Mouse (Mus musculus) 416B (cell line): ENCODE measurements at regions not wholly inside any gene's neighbourhood (a gene's known extent, or its start where the extent isn't known, plus 50 kb on each side); places are given as distances from the start of the nearest gene placed in this dataset.

Experiments used
- DNase-seq: peaks from one replicate; pipeline ENCODE4 v3.0.0; 2011; ENCODE audit warnings: low read depth

DNA sequence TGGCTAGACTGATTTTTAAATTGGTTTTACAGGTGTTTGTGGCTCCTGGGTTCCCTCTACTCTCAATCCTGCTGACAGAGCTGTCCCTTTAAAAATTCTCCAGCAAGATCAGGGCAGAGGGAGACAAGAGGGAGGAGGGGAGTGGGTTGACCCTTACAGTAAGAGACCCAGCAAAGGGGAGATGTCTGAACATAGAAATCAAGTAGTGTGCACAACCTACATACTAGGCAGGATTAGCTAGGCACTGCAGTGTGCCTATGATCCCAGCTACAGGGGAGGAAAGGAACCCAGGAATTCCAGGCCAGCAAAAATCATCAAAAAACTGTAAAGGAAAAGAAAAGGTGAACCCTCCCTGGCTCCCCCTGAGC, 113.2 kb upstream of the Thy1 start:
- no peak for DNase-seq

- no peak for DNase-seq
Measured at GRCm38 (mm10) chr9:43930476-43930875, 112.7 kb upstream of the Thy1 start.

- DNase-seq, result no peak
Measured at GRCm38 (mm10) chr9:43934012-43934690, 109.0 kb upstream of the Thy1 start.

- DNase-seq, result no peak
Measured at GRCm38 (mm10) chr9:43934691-43935064, 108.5 kb upstream of the Thy1 start.

DNA sequence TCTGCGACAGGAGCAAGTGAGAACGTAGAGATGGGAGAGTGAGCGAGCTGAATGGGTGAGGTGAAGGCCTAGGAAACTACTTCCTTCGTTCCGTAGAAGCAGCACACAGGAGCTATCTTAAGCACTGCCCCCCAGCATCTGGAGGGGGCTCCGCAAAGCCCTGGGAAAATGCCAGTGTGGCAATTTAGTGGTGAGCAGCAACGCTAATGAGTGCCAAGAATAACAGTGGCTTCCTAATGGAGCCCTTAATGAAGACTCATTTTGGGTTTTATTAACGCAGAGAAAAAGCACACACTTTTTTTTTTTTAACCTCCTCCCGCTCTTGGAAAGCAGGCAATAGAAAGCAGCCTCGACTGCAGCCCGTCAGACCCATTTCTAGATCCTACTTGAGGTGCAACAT, 103.8 kb upstream of the Thy1 start:
- DNase-seq, result no peak

GRCm38 (mm10) chr9:43942147-43942546, 101.0 kb upstream of the Thy1 start:
- DNase-seq, result no peak

GRCm38 (mm10) chr9:43943522-43943921, 99.7 kb upstream of the Thy1 start:
- DNase-seq, result no peak

DNA sequence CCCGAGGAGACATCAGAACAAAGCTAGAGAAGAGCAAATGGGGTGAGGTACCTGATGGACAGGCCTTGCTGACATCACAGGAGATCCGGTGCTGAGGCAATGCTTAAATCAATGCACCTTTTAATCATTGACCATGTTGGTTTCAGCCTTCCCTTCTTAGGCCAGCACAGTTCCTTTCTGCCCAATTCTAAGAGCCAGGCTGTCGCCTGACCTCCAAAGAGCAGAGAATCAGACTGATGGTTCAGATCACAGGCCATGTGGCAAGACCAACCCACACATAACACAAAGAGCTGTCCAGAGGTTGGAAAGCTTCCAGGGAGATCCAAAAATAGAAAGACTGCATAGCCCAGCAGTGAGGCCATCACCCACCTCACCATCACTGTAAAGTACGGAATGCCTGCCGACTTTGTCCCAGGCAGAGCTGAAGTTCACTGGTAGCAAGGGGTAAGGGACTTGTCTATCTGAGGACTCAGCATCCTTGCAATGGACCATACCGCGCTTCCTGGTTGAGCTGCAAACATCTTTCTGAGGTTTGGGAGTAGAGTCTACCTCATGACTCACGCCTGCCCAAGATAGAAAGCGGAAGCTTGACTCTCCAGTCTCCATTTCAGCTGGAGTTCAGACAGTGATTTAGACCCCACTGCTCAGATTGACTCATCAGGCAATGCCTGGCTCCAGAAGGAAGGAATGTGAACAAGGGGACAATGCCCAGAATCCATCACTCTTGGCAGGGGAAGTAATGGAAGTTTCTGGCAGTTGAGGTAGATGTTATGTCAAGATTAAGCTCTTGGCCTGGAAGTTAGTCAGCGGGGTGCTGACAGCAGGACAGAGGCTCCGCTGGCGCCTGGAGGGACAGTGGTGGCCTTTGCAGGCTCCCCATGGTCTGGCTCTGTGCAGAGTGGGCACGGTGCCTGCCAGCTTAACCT, 98.1 kb upstream of the Thy1 start:
- DNase-seq, result peak; percentile 11

GRCm38 (mm10) chr9:43945997-43946649, 97.1 kb upstream of the Thy1 start:
- DNase-seq, result no peak

GRCm38 (mm10) chr9:43947089-43947488, 96.1 kb upstream of the Thy1 start:
- DNase-seq, result no peak

- no peak for DNase-seq
Measured at GRCm38 (mm10) chr9:43947490-43948150, 95.6 kb upstream of the Thy1 start.

GRCm38 (mm10) chr9:43953128-43953527, 90.1 kb upstream of the Thy1 start:
- DNase-seq, result no peak

DNA sequence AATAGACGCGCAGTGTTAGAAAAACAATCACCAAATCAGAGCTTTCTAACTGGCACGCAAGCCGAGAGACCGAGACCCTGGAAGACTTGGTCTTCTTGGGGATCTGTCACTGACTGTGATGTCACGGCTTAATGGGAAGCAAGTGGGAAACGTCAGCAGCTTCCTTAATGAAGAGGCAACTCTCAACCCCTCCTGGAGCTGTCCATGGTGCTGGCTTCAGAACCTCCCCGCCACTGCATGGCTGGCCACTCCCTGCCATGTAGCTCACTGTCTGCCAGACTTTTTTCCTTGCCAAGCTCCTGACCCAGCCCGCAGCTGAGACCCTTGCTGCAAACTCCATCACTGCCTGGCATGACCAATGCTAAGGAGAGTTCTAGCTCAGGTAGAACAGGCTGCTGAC, 83.6 kb upstream of the Thy1 start:
- DNase-seq, result peak; percentile 34

DNA sequence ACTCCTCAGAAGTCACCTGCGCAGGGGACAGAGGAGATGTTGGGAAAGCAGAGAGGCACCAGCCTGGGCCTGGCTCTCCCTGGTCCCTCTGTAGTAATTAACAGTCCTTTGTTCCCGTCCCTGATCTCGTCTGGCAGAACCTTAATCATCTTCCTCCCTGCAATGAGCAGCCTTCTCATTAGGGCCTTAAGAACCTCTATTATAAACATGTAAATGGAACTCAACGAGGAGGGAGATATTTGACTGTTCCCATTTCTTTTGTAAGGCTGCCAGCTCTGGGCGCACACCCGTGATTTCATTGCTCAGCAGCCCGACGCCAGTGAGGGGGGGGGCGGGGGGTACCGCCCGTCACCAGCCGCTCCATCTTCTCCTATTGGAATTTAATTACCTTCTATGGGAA, 81.8 kb upstream of the Thy1 start:
- no peak for DNase-seq

- DNase-seq, result no peak
Measured at GRCm38 (mm10) chr9:43965171-43965570, 78.0 kb upstream of the Thy1 start.

- no peak for DNase-seq
Measured at GRCm38 (mm10) chr9:43965811-43966210, 77.4 kb upstream of the Thy1 start.

GRCm38 (mm10) chr9:43970043-43970795, 73.0 kb upstream of the Thy1 start:
- no peak for DNase-seq

DNA sequence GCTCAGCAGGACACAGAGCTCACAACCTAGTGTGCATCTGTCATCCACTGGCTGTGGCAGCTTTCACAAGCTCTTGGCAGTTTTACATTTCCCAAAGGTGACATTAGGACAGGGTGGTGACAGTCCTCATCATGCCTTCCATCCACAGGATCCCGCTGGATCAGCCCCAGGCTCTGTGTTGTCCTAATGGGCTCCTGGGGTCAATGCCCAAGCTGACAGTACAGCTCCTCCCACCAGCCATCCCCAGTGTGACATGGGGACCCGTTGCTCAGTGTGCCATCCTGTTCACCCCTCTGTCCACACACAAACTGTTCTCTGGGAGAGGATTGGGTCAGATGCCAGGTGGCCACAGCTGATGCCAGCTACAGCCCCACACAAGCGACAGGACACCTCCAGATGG, 72.3 kb upstream of the Thy1 start:
- no peak for DNase-seq

DNA sequence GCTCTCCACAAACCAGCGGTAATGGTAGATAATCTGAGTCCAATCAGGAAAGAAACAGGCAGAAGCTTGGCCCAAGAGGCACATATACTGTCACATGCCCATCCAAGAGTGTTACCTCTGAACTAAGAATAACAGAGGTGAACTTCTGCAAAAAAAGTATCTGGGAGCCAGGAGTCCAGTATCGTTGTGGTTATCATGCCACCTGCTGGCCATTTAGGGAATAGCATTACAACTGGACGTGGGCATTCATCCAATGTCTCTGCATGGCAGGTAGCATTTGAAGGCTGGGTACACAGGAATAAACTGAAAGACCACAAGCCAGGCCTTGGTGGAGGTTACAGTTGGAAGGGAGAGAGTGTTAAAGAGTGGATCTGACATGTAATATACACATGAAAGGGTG, 70.9 kb upstream of the Thy1 start:
- peak; percentile 56 for DNase-seq

- DNase-seq, result peak; percentile 23
Measured at GRCm38 (mm10) chr9:43975405-43975804, 67.8 kb upstream of the Thy1 start.

DNA sequence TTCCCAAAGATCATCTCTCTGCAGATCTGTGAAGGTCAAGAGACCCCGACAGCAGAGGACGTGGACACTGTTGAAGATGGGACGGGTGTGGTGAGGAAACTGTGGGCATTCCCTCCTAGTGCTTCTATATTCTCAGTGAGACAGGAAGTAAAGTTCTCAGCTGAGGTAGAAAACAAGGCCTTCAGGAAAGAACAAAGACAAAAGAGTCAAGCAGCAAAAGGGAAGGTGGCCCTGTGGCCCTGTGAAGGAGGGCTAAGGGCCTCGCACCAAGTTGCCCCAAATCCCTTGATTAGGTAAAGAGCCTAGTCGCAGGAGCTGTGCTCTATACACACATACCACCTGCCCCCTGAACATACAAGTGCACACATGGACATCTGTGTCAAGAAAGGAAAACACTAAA, 66.8 kb upstream of the Thy1 start:
- no peak for DNase-seq

DNA sequence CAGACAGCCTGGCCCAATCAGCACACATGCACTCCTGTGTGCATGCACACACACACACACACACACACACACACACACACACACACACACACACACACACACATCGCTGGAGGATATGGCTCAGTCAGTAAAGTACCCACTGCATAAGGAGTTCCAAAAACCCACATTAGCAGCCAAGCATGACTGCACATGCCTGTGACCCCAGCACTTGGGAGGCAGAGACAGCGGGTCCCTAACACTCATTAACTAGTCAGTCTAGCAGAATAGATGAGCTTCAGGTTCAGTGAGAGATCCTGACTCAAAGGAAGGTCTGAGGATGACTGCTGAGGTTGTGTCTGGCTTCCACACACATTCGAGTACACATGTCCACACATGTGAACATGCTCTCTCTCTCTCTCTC, 65.4 kb upstream of the Thy1 start:
- DNase-seq, result no peak
